Mouse (Mus musculus) forebrain, postnatal 0 days (tissue): ENCODE data around the gene Zfp488. TPM values are rescaled to one million over a fixed set of nuclear protein-coding genes. Genes with fewer than 3 reads are reported as not detected.

ENCODE experiments used
- ATAC-seq: fragments of 200-750 bp; cut with Nextera tagmentation; 2 replicates; pipeline ENCODE4 v1.8.0; 2017; ENCODE audit warnings: mild to moderate bottlenecking, moderate library complexity
- DNase-seq: peaks from one replicate; pipeline ENCODE4 v3.0.0-alpha.2; 2015
- H3K27ac ChIP-seq: fragments of 300-500 bp; sonication (generic); 2 replicates; pipeline ENCODE4 v1.5.1; 2014; ENCODE audit warnings: low read depth, mild to moderate bottlenecking, antibody characterized with exemption, low read length, moderate library complexity, mixed read lengths
- H3K27me3 ChIP-seq: fragments of 300-500 bp; sonication (generic); 2 replicates; pipeline ENCODE4 v1.6.1; 2014; ENCODE audit warnings: mild to moderate bottlenecking, low read length, mixed read lengths; ENCODE audit not compliant: insufficient read depth
- H3K36me3 ChIP-seq: fragments of 300-500 bp; sonication (generic); 2 replicates; pipeline ENCODE4 v1.6.1; 2014; ENCODE audit warnings: mild to moderate bottlenecking, moderate library complexity; ENCODE audit not compliant: insufficient read depth
- H3K4me1 ChIP-seq: fragments of 300-500 bp; sonication (generic); 2 replicates; pipeline ENCODE4 v1.6.1; 2014; ENCODE audit warnings: antibody characterized with exemption; ENCODE audit not compliant: insufficient read depth
- H3K4me2 ChIP-seq: fragments of 300-500 bp; sonication (generic); 2 replicates; pipeline ENCODE4 v1.6.1; 2014; ENCODE audit warnings: low read depth, mild to moderate bottlenecking, moderate library complexity
- H3K4me3 ChIP-seq: fragments of 300-500 bp; sonication (generic); 2 replicates; pipeline ENCODE4 v1.5.1; 2014; ENCODE audit warnings: low read depth, low read length, mixed read lengths
- H3K9ac ChIP-seq: fragments of 300-500 bp; sonication (generic); 2 replicates; pipeline ENCODE4 v1.6.1; 2014; ENCODE audit warnings: mild to moderate bottlenecking
- H3K9me3 ChIP-seq: fragments of 300-500 bp; sonication (generic); 2 replicates; pipeline ENCODE4 v1.6.1; 2016; ENCODE audit warnings: low read length
- CTCF ChIP-seq: sonication (generic); IDR thresholded peaks from 2 replicates; pipeline ENCODE4 v1.5.1; 2016; ENCODE audit warnings: antibody characterized with exemption, control low read depth, low read depth
- WGBS: fragments of 180-500 bp; shearing (Covaris S2); extraction: QIAGEN DNeasy Blood & Tissue Kit; methylation state at CpG from one replicate; pipeline ENCODE4 v1.1.7; 2014; 5-methylcytosine and 5-hydroxymethylcytosine counted together
- polyA plus RNA-seq: library from polyadenylated mRNA; unstranded; fragments of >200 nt; fragmentation: Nextera tagmentation; extraction: Ambion mirVana; gene quantifications from 2 replicates; pipeline ENCODE4 v1.2.1, GENCODE M21; 2015
- total RNA-seq: library from RNA; depleted of rRNA; stranded (reverse); fragments of >200 nt; gene quantifications from 2 replicates; pipeline ENCODE4 v1.2.3, GENCODE M21; 2014; rRNA removed

Zfp488 gene
- total and polyA plus RNA-seq, 2 experiments from 2014 or later: 0.36 to 1.8 TPM

DNA sequence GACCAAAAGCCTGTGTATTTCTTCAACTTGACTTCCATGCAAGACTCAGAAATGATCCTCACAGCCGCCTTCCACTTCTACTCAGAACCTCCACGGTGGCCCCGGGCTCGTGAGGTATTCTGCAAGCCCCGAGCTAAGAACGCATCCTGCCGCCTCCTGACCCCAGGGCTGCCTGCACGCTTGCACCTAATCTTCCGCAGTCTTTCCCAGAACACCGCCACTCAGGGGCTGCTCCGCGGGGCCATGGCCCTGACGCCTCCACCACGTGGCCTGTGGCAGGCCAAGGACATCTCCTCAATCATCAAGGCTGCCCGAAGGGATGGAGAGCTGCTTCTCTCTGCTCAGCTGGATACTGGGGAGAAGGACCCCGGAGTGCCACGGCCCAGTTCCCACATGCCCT is 46.7 kb downstream of the Zfp488 start:
- H3K4me2 ChIP-seq: no peak overlapping the region
- no peak for DNase-seq
- H3K9me3 ChIP-seq: no peaks in the 10 kb centered on the region
- no peak for ATAC-seq
- H3K36me3 ChIP-seq: no peaks in the 10 kb centered on the region
- H3K4me1 ChIP-seq: no peaks in the 10 kb centered on the region
- no peak overlapping the region for H3K9ac ChIP-seq
- no peak overlapping the region for H3K27ac ChIP-seq
- 78% methylated on average over 17 of the region's 17 CpGs for WGBS
- H3K27me3 ChIP-seq: no peaks in the 10 kb centered on the region
- H3K4me3 ChIP-seq: no peak overlapping the region
- TF ChIP-seq CTCF: no peak

DNA sequence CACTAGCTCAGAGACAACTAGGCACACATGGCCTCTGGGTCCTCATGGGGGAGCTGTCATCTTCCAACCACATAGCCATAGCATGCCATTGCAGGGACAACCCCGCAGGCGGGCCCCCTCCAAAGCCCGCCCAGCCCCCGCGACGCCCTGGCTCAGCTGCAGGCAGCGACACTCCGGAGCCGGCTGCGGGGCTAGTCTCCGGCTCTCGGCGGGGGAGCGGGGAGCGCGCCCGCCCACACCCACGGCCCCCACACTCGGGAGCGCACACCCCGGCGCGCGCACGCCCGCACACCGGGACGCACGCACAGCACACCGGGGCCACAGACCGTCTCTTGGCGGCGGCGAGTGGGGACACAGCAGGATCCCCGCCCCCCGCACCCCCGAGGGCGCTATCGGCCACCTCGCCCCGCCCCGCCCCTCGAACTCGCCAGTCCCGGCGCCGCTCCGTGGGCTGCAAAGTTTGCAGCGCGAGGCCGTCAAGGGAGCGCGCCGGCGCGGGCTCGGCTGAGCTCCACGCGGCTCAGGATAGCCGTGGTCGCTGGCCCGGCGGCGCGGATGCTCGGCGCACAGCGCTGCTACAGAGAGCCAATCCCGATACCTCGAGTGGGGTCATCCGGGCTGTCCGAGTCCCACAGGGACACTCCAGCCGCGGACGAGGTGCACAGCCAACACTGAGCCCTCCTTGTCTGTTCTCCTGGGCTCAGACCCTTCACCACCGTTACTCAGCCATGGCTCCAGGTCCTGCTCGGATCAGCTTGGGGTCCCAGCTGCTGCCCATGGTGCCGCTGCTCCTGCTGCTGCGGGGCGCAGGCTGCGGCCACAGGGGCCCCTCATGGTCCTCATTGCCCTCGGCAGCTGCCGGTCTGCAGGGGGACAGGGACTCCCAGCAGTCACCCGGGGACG is 55.1 kb downstream of the Zfp488 start, which contains the start of gene Gdf10:
Gene Gdf10 (plus strand): TSS at position 420 of the 903 bp plus-strand sequence.
- WGBS: 2% methylated on average over 82 of the region's 85 CpGs
- H3K9me3 ChIP-seq: no peaks in the 10 kb centered on the region
- H3K27ac ChIP-seq: no peak within 1 kb of the TSS
- ATAC-seq (peak; percentile 81), DNase-seq (peak; percentile 62)
- H3K4me3 ChIP-seq: peak within 1 kb of the TSS; percentile 55
- H3K27me3 ChIP-seq: peaks cover 9% of the 10 kb centered on the region
- H3K4me2 ChIP-seq: peak within 1 kb of the TSS; percentile 89
- peak within 1 kb of the TSS; percentile 49 for H3K9ac ChIP-seq
- TF ChIP-seq CTCF: peak; percentile 36; the same call in 1 of the 2 replicates
- no peaks in the 10 kb centered on the region for H3K4me1 ChIP-seq
- H3K36me3 ChIP-seq: no peaks in the 10 kb centered on the region

DNA sequence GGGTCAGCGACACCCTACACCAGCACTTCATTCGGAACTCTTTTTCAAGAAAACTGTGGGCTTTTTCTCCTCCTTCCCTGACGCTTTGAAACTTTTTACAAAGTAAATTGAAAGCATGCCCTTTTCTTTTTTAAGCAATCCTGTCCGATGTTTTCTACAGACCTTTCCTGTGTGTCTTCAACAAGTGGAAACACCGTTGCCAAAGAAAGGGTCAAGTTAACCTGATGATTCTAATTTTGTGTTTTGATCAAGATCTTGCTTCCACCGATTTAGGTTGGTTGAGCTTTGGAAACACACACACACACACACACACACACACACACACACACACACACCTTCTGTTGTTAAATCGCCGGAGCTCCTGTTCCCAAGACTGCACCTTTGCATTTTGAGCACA is 55.8 kb downstream of the Zfp488 start:
- Histone ChIP-seq H3K27me3 (peaks cover 9% of the 10 kb centered on the region), H3K4me3 (peak overlapping the region; percentile 55), H3K9me3 (no peaks in the 10 kb centered on the region), H3K9ac (peak overlapping the region; percentile 49; the same call in 1 of the 2 replicates), H3K27ac (no peak overlapping the region), H3K4me1 (no peaks in the 10 kb centered on the region), H3K4me2 (peak overlapping the region; percentile 89), H3K36me3 (no peaks in the 10 kb centered on the region)
- DNase-seq: no peak
- TF ChIP-seq CTCF: no peak
- 13% methylated on average over 8 of the region's 8 CpGs for WGBS
- ATAC-seq: no peak

DNA sequence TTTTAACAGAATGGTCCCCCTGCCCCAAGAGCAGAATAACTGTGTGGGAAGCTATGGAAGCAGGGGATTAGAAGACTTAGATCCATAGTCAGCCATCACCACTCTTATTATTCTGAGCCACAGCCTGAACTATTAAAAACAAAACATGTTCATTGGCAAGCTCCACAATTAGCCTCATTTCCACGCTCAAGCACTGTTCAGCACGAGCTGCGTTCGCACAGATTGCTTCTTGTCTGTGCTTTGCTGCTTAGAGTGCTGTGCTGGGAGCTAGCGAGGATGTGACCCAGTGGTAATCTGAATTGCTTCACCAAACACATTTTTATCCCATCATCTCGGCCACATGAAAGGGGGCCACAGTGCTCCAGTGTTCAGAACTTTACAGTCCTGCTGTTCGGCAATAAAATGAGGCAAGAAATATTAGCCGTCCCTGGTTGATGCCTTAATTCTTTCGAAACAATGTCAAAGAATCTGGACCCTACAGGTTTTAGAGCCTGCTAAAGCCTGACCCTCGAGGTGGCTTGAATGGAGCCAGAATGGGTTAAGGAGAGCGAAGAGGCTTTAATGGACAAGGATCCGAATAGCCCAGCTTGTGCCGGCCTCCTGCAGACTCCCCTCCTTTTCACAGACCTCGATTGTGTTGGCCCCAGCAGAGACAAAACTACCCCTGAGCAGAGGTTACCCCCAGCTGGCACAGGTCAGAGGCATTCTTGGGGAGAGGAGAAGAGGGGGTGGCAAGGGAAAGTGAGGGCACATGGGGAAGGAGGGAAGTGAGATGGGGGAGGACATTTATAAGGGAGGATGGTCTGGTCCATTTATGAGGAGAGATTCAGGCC is 57.6 kb downstream of the Zfp488 start:
- H3K27me3 ChIP-seq: peaks cover 9% of the 10 kb centered on the region
- ATAC-seq: peak; percentile 61
- DNase-seq: peak; percentile 68
- WGBS: 7% methylated on average over 14 of the region's 14 CpGs
- H3K4me3 ChIP-seq: no peak overlapping the region
- no peak overlapping the region for H3K4me2 ChIP-seq
- no peaks in the 10 kb centered on the region for H3K9me3 ChIP-seq
- TF ChIP-seq CTCF: no peak
- no peak overlapping the region for H3K27ac ChIP-seq
- no peaks in the 10 kb centered on the region for H3K4me1 ChIP-seq
- H3K36me3 ChIP-seq: no peaks in the 10 kb centered on the region
- no peak overlapping the region for H3K9ac ChIP-seq

Other genes with a start within 250 kb of the Zfp488 start
- gene Gdf10, start 55.2 kb downstream of the Zfp488 start, total RNA-seq: 6.8 and 8.8 TPM in 2 replicates
- 9.6 and 10.6 TPM in 2 replicates for gene Gdf10, start 55.2 kb downstream of the Zfp488 start, polyA plus RNA-seq
- 0.05 TPM in 1 of 2 replicates, not detected in the other for gene Gdf2, start 37.7 kb downstream of the Zfp488 start, total RNA-seq
- gene Gdf2, start 37.7 kb downstream of the Zfp488 start, polyA plus RNA-seq: 0.06 TPM in 1 of 2 replicates, not detected in the other
- 0.29 and 0.46 TPM in 2 replicates for gene Rbp3, start 24.8 kb downstream of the Zfp488 start, total RNA-seq
- 0.16 and 0.34 TPM in 2 replicates for gene Rbp3, start 24.8 kb downstream of the Zfp488 start, polyA plus RNA-seq
- not detected in 2 replicates for gene Gm30083, start 36.4 kb upstream of the Zfp488 start, total RNA-seq
- gene Gm30083, start 36.4 kb upstream of the Zfp488 start, polyA plus RNA-seq: not detected in 2 replicates
- gene Gm5460, start 38.0 kb upstream of the Zfp488 start, total RNA-seq: not detected in 2 replicates
- not detected in 2 replicates for gene Gm5460, start 38.0 kb upstream of the Zfp488 start, polyA plus RNA-seq
- gene Antxrl, start 73.9 kb upstream of the Zfp488 start, total RNA-seq: not detected in 2 replicates
- gene Antxrl, start 73.9 kb upstream of the Zfp488 start, polyA plus RNA-seq: not detected in 2 replicates
- gene Anxa8, start 107.2 kb upstream of the Zfp488 start, total RNA-seq: 0.14 and 0.54 TPM in 2 replicates
- 0.40 and 0.63 TPM in 2 replicates for gene Anxa8, start 107.2 kb upstream of the Zfp488 start, polyA plus RNA-seq
- not detected in 2 replicates for gene A630023A22Rik, start 124.0 kb upstream of the Zfp488 start, total RNA-seq
- not detected in 2 replicates for gene A630023A22Rik, start 124.0 kb upstream of the Zfp488 start, polyA plus RNA-seq
- 0.08 and 0.19 TPM in 2 replicates for gene Npy4r, start 173.7 kb upstream of the Zfp488 start, total RNA-seq
- gene Npy4r, start 173.7 kb upstream of the Zfp488 start, polyA plus RNA-seq: 0.05 and 0.10 TPM in 2 replicates
- gene Gprin2, start 222.9 kb upstream of the Zfp488 start, total RNA-seq: 23.3 and 26.0 TPM in 2 replicates
- gene Gprin2, start 222.9 kb upstream of the Zfp488 start, polyA plus RNA-seq: 6.9 and 8.0 TPM in 2 replicates
- gene Syt15, start 240.8 kb upstream of the Zfp488 start, total RNA-seq: 1.0 and 1.5 TPM in 2 replicates
- gene Syt15, start 240.8 kb upstream of the Zfp488 start, polyA plus RNA-seq: 0.35 and 0.65 TPM in 2 replicates